Mouse (Mus musculus): Measurements from ENCODE around the gene Slc36a3. TPM values are rescaled to one million over a fixed set of nuclear protein-coding genes. Genes with fewer than 3 reads are reported as not detected.
A peak's percentile ranks its signal among the peaks of the same experiment; 100 is the strongest.

Slc36a3 gene
- polyA plus RNA-seq (2015; fragmentation: Nextera tagmentation; extraction: Ambion mirVana) = not detected in 2 replicates

DNA sequence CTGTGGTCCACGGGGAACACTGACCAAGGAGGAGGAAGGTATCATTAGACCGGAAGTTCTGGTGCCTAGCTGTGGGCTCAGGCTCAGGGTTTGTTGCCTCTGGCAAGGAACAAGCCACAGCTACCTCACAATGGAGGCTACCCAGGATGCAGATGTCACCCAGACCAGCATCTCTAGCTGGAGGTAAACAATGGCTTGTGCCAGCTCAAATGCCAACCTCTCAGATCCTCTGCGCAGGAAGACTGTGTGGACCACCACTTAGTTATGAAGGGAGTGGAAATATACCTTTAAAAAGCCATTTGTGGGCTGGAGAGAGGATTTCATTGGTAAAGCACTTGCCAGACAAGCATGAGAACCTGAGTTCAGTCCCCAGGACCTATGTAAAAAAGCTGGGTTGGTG lies at the start of gene Slc36a3:
Slc36a3 (minus strand) TSS at position 101 of the 400 bp plus-strand sequence.
- Histone ChIP-seq H3K27me3 (no peaks in the 10 kb centered on the region), H3K4me1 (replicated peaks) (no peaks in the 10 kb centered on the region), H3K9me3 (replicated peaks) (no peaks in the 10 kb centered on the region), H3K36me3 (no peaks in the 10 kb centered on the region), H3K4me3 (no peak within 1 kb of the TSS), H3K9ac (no peak within 1 kb of the TSS), H3K27ac (no peak within 1 kb of the TSS), H3K4me2 (no peak within 1 kb of the TSS)
- ATAC-seq (replicated peaks; ENCODE audit: insufficient number of reproducible peaks, insufficient read depth, low FRiP score, low read depth) = no peak
- 72% methylated on average over 3 of the region's 3 CpGs for WGBS

DNA sequence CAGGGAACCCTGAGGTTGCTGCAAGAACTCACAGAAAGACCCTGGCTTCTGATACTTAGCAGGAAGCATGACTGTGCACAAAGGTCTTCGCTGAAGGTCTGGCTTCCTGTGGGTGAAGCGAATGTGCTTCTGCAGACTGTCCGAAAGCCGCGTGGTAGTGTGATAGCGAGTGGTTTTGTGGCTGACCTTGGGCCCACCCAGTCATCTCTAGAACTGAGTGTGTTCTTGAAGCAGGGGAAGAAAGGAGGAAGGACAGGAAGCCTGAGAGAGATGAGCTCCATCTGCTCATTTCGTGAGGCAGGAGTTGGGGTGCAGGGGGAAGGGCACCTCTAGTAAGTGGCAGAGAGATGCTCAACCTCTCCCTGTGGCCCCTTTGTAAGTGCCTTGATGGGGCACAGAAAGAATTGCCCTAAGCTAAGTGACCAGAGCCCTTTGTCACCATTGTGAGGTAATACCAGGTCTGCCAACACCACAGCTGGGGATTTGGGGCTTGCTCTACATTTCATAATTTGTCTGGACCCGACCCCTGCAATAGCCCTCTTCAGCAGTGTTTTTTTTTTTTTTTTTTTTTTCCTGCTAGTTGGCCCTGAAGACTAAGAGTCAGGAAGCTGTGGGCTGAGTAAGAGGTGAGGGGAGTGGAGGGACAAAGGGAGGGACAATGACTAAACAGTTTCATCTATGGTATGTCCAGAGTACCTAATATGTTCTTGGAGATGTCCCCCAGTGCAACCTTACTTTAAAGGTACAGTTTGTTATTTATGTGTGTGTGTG lies 46.4 kb upstream of the Slc36a3 start:
- no peak overlapping the region for H3K27ac ChIP-seq
- 56% methylated on average over 8 of the region's 8 CpGs for WGBS

DNA sequence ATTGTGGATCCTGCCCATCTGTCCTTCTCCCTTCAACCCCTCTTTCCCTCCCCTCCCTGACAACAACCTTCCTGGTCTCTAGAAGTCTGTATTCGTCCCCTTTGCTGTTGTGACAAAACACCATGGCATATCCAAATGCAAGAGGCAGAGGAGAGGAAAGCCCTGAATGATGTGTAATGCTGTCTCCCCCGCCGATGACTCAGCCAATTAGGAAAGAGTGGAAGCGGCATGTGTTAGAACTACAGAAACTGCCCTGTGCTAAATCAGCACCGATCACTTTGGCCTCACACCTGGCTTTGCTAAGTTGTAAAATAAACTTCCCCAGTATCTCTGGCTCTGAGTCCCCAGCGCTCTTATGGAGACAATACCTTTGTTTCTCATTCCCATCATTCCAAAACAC lies 45.6 kb upstream of the Slc36a3 start:
- H3K4me1 ChIP-seq (replicated peaks) = peaks cover 5% of the 10 kb centered on the region; the same call in 1 of the 2 replicates
- H3K27me3 ChIP-seq = no peaks in the 10 kb centered on the region
- H3K4me3 ChIP-seq = no peak overlapping the region
- 59% methylated on average over 6 of the region's 6 CpGs for WGBS
- H3K36me3 ChIP-seq = no peaks in the 10 kb centered on the region
- ATAC-seq (replicated peaks; ENCODE audit: insufficient number of reproducible peaks, insufficient read depth, low FRiP score, low read depth) = no peak
- H3K4me2 ChIP-seq = no peak overlapping the region
- H3K27ac ChIP-seq = no peak overlapping the region
- no peaks in the 10 kb centered on the region for H3K9me3 ChIP-seq (replicated peaks)
- H3K9ac ChIP-seq = no peak overlapping the region

More for the DNA sequence above, 46.4 kb upstream of the Slc36a3 start:
- Histone ChIP-seq H3K4me3 (no peak overlapping the region), H3K4me2 (no peak overlapping the region), H3K36me3 (no peaks in the 10 kb centered on the region), H3K9me3 (replicated peaks) (no peaks in the 10 kb centered on the region), H3K9ac (no peak overlapping the region), H3K27me3 (no peaks in the 10 kb centered on the region), H3K4me1 (replicated peaks) (peaks cover 5% of the 10 kb centered on the region; the same call in 1 of the 2 replicates)
- ATAC-seq (replicated peaks; ENCODE audit: insufficient number of reproducible peaks, insufficient read depth, low FRiP score, low read depth) = no peak

DNA sequence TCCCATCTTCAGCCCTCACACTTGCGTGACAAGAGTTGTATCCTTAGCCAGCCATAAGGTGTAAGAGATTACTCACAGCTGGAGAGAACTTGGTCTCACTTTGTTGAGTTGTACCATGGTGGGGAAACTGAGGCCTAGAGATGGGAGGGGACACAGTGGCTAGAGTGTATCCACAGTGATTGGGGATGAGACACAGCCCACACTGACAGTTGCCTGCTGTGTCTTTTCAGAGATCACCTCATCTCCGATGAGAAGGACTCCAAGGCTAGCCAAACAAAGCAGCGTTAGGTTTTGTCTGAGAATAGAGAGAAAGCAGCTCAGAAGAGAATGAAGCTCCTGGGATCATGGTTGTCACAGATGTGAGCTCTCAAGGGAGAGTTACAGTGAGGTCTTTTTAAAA lies 38.7 kb upstream of the Slc36a3 start:
- 74% methylated on average over 3 of the region's 3 CpGs for WGBS
- no peak overlapping the region for H3K4me2 ChIP-seq

DNA sequence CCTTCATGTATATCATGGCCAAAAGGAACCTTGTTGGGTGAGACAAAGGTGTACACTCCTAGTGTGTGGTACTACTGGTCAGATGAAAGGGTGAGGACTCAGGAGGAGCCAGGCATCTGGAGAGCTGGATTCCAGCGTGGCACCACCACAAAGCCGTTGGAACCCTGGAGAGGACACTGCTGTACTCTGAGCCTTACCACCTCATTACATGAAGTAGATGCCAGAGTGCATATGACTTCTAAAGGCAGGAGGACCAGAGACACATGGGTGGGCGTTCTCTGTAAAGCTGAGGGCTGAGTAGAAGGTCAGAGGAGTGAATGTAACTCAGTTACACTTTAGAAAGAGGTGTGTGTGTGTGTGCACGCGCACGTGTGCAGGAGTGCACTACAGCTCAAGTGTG lies 36.3 kb upstream of the Slc36a3 start:
- 80% methylated on average over 6 of the region's 6 CpGs for WGBS
- peak overlapping the region; percentile 72 for H3K27ac ChIP-seq
- no peaks in the 10 kb centered on the region for H3K36me3 ChIP-seq
- peaks cover 15% of the 10 kb centered on the region for H3K4me1 ChIP-seq (replicated peaks)
- no peaks in the 10 kb centered on the region for H3K9me3 ChIP-seq (replicated peaks)
- ATAC-seq (replicated peaks; ENCODE audit: insufficient number of reproducible peaks, insufficient read depth, low FRiP score, low read depth) = no peak
- no peak overlapping the region for H3K4me3 ChIP-seq
- H3K4me2 ChIP-seq = no peak overlapping the region
- H3K27me3 ChIP-seq = no peaks in the 10 kb centered on the region
- no peak overlapping the region for H3K9ac ChIP-seq

More for the DNA sequence above, 38.7 kb upstream of the Slc36a3 start:
- Histone ChIP-seq H3K9me3 (replicated peaks) (no peaks in the 10 kb centered on the region), H3K4me3 (no peak overlapping the region), H3K4me1 (replicated peaks) (peaks cover 17% of the 10 kb centered on the region), H3K27me3 (no peaks in the 10 kb centered on the region), H3K9ac (no peak overlapping the region), H3K27ac (no peak overlapping the region), H3K36me3 (no peaks in the 10 kb centered on the region)
- ATAC-seq (replicated peaks; ENCODE audit: insufficient number of reproducible peaks, insufficient read depth, low FRiP score, low read depth) = no peak

DNA sequence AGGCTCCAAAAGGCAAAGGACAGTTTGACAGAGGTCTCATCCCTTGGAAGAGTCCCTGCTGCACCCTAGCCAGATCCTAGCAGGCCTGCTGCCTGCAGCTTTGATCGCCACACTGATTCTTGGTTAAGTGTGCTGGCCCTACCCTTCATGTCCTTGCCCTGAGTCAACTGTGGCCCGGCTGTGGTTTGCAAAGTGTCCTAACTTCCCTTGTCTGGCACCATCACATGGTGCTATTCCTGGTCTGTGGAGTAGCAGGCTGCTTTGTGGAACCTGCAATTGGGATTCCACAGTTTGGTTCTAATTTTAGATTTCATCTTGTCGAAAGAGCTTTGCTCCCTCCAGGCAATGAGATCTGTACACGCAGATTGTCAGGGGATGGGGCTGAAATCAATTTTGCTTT lies 35.8 kb upstream of the Slc36a3 start:
- peak overlapping the region; percentile 72 for H3K27ac ChIP-seq
- peaks cover 15% of the 10 kb centered on the region for H3K4me1 ChIP-seq (replicated peaks)
- 41% methylated on average over 4 of the region's 4 CpGs for WGBS
- no peak overlapping the region for H3K4me3 ChIP-seq
- H3K4me2 ChIP-seq = no peak overlapping the region
- no peaks in the 10 kb centered on the region for H3K27me3 ChIP-seq
- no peaks in the 10 kb centered on the region for H3K36me3 ChIP-seq
- no peaks in the 10 kb centered on the region for H3K9me3 ChIP-seq (replicated peaks)
- H3K9ac ChIP-seq = no peak overlapping the region
- ATAC-seq (replicated peaks; ENCODE audit: insufficient number of reproducible peaks, insufficient read depth, low FRiP score, low read depth) = peak; percentile 68

DNA sequence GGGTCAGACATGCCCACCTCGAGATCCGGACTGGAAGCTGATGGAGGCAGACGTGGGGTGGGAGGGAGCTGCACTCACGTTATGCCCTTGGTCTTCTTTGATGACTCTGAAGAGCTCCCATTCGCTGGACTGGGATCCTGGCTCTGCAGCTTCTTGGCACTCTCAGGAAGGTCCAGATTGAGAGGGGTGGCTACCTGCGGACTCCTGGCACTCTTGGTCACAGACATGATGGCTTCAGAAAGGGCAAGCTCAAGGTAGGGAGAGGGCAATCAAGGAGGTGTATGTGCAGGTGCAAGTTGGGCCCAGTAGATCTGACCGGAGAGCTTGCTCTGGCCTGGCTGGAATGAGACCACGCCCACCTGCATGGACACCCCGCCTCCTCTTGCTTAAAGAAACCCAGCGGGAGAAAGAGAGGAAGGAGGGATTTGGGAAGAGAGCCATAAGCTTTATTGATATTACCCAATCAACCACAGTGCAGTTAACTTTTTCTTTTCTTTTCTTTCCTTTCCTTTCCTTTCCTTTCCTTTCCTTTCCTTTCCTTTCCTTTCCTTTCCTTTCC lies 33.3 kb upstream of the Slc36a3 start, which contains the start of gene Slc36a2:
Slc36a2 (minus strand) TSS at position 345 of the 559 bp plus-strand sequence.
- H3K9me3 ChIP-seq (replicated peaks) = no peaks in the 10 kb centered on the region
- H3K27ac ChIP-seq = no peak within 1 kb of the TSS
- 44% methylated on average over 10 of the region's 10 CpGs for WGBS
- H3K9ac ChIP-seq = no peak within 1 kb of the TSS
- peak within 1 kb of the TSS; percentile 29; the same call in 1 of the 2 replicates for H3K4me2 ChIP-seq
- peaks cover 18% of the 10 kb centered on the region for H3K4me1 ChIP-seq (replicated peaks)
- H3K27me3 ChIP-seq = no peaks in the 10 kb centered on the region
- no peak for ATAC-seq (replicated peaks; ENCODE audit: insufficient number of reproducible peaks, insufficient read depth, low FRiP score, low read depth)
- no peak within 1 kb of the TSS for H3K4me3 ChIP-seq
- no peaks in the 10 kb centered on the region for H3K36me3 ChIP-seq

DNA sequence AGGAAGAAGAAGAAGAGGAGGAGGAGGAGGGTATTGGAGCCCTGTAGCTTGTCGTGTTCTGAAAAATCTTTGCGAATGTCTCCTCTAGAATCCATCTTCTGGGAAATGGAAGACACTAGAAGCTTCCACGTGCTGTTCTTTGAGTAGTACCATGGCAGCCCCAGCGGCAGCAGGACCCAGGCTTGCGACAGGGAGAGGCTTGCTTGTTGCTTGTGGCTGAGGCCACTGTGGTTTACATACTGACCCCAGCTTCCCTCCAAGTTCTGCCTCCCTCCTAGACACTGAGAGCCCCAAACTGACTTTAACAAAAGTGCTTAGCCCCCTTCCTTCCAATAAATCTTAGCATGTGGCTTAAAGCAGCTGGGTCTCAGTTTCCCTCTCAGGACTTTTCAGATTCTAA lies 32.7 kb upstream of the Slc36a3 start:
- H3K4me2 ChIP-seq = no peak overlapping the region
- no peak for ATAC-seq (replicated peaks; ENCODE audit: insufficient number of reproducible peaks, insufficient read depth, low FRiP score, low read depth)
- WGBS = 72% methylated on average over 5 of the region's 5 CpGs

DNA sequence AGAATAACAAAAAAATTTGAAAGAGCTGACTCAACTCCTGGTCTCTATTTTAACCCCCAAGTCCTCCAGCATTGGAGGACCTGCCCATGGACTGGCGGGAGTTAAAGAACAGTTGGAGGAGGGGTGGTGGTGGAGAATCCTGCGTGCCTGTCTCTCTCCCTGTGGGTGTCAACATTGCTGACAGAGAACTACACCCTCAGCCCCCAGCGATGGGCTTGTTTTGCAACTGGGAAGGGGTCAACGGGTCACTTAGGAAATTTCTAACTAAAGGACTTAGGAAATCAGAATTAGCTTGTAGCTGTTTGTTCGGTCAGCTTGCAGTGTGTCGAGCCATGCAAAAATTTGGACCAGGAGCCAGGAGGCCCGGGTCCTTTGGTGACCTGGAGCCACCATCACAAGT lies 31.6 kb upstream of the Slc36a3 start:
- H3K4me1 ChIP-seq (replicated peaks) = peaks cover 18% of the 10 kb centered on the region
- ATAC-seq (replicated peaks; ENCODE audit: insufficient number of reproducible peaks, insufficient read depth, low FRiP score, low read depth) = no peak
- H3K4me3 ChIP-seq = no peak overlapping the region
- no peaks in the 10 kb centered on the region for H3K36me3 ChIP-seq
- no peak overlapping the region for H3K4me2 ChIP-seq
- H3K27me3 ChIP-seq = no peaks in the 10 kb centered on the region
- H3K9me3 ChIP-seq (replicated peaks) = no peaks in the 10 kb centered on the region
- WGBS = 49% methylated on average over 7 of the region's 7 CpGs
- no peak overlapping the region for H3K9ac ChIP-seq
- H3K27ac ChIP-seq = no peak overlapping the region

More for the DNA sequence above, 32.7 kb upstream of the Slc36a3 start:
- peaks cover 18% of the 10 kb centered on the region for H3K4me1 ChIP-seq (replicated peaks)
- H3K9me3 ChIP-seq (replicated peaks) = no peaks in the 10 kb centered on the region
- no peaks in the 10 kb centered on the region for H3K27me3 ChIP-seq
- no peaks in the 10 kb centered on the region for H3K36me3 ChIP-seq
- no peak overlapping the region for H3K27ac ChIP-seq
- no peak overlapping the region for H3K4me3 ChIP-seq
- no peak overlapping the region for H3K9ac ChIP-seq

DNA sequence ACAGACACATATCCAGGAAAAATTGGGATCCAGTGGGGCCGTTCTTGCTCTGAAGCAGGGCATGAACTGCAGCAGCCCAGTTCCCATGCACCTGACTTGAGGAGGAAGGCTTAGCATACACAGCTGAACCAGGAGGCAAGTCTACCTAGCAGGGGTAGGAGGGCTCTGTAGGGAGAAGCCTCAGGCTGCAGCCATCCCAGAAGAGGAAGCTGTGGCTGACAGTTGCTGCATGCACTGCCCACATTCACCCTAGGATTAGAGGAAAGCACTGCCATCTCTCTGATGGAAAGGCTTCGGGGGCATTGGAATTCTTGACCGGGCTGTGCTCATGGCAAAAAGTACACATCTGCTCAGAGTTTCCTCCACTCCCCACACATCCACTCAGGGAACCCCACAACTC lies 28.3 kb upstream of the Slc36a3 start:
- ATAC-seq (replicated peaks; ENCODE audit: insufficient number of reproducible peaks, insufficient read depth, low FRiP score, low read depth) = no peak
- H3K9me3 ChIP-seq (replicated peaks) = no peaks in the 10 kb centered on the region
- no peak overlapping the region for H3K4me2 ChIP-seq
- WGBS = 83% methylated on average over 3 of the region's 3 CpGs
- peaks cover 5% of the 10 kb centered on the region; the same call in 1 of the 2 replicates for H3K4me1 ChIP-seq (replicated peaks)
- no peak overlapping the region for H3K9ac ChIP-seq
- H3K27me3 ChIP-seq = no peaks in the 10 kb centered on the region
- no peak overlapping the region for H3K27ac ChIP-seq
- no peaks in the 10 kb centered on the region for H3K36me3 ChIP-seq
- H3K4me3 ChIP-seq = no peak overlapping the region

DNA sequence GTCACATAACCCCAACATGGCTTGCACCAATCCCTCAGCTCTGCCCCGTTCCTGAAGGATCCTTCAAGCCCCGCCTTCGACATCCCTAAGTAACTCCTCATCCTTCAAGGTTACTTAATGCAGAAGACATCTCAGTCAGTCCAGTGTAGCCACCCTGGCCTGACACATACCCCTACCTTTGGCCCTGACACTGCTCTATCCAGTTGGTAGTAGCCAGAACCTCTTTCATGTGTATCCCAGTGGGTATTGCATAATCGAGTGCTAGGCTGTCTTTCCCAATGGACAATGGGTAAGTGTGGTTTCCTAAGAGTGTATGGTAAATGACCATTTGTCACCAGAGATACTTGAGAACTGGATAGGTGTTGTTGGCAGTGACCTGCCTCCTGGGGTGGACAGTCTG lies 27.3 kb upstream of the Slc36a3 start:
- Histone ChIP-seq H3K27me3 (no peaks in the 10 kb centered on the region), H3K4me3 (no peak overlapping the region)
- ATAC-seq (replicated peaks; ENCODE audit: insufficient number of reproducible peaks, insufficient read depth, low FRiP score, low read depth) = 0 out of 2 replicates have a peak, but pooled peaks have one; percentile 27

More for the DNA sequence above, 27.3 kb upstream of the Slc36a3 start:
- peaks cover 3% of the 10 kb centered on the region; the same call in 1 of the 2 replicates for H3K4me1 ChIP-seq (replicated peaks)
- no peak overlapping the region for H3K4me2 ChIP-seq
- H3K9me3 ChIP-seq (replicated peaks) = no peaks in the 10 kb centered on the region
- no peaks in the 10 kb centered on the region for H3K36me3 ChIP-seq
- no peak overlapping the region for H3K9ac ChIP-seq
- WGBS = 79% methylated on average over 4 of the region's 4 CpGs
- H3K27ac ChIP-seq = no peak overlapping the region
